Mouse (Mus musculus) forebrain, embryonic 16.5 days (tissue): Measurements from ENCODE around the gene Pir. TPM values are rescaled to one million over a fixed set of nuclear protein-coding genes. Genes with fewer than 3 reads are reported as not detected.

Source experiments
- ATAC-seq: fragments of 200-750 bp; cut with Nextera tagmentation; 2 replicates; pipeline ENCODE4 v1.8.0; 2017; ENCODE audit warnings: mild to moderate bottlenecking, moderate library complexity
- H3K27ac ChIP-seq: fragments of 300-500 bp; sonication (generic); 2 replicates; pipeline ENCODE4 v1.5.1; 2014; ENCODE audit warnings: low read length, control low read depth
- H3K27me3 ChIP-seq: fragments of 300-500 bp; sonication (generic); replicated peaks from 2 replicates; pipeline ENCODE4 v1.6.1; 2014; ENCODE audit warnings: low read length; ENCODE audit not compliant: control insufficient read depth, insufficient read depth
- H3K36me3 ChIP-seq: fragments of 300-500 bp; sonication (generic); 2 replicates; pipeline ENCODE4 v1.6.1; 2014; ENCODE audit not compliant: control insufficient read depth, insufficient read depth
- H3K4me1 ChIP-seq: fragments of 300-500 bp; sonication (generic); replicated peaks from 2 replicates; pipeline ENCODE4 v1.6.1; 2014; ENCODE audit warnings: low read length; ENCODE audit not compliant: control insufficient read depth, insufficient read depth
- H3K4me2 ChIP-seq: fragments of 300-500 bp; sonication (generic); 2 replicates; pipeline ENCODE4 v1.6.1; 2014; ENCODE audit warnings: mild to moderate bottlenecking, low read length, control low read depth
- H3K4me3 ChIP-seq: fragments of 300-500 bp; sonication (generic); replicated peaks from 2 replicates; pipeline ENCODE4 v1.5.1; 2014; ENCODE audit warnings: mild to moderate bottlenecking, low read length, control low read depth
- H3K9ac ChIP-seq: fragments of 300-500 bp; sonication (generic); replicated peaks from 2 replicates; pipeline ENCODE4 v1.6.1; 2014; ENCODE audit warnings: low read depth, low read length, control low read depth
- H3K9me3 ChIP-seq: fragments of 300-500 bp; sonication (generic); 2 replicates; pipeline ENCODE4 v1.6.1; 2016; ENCODE audit warnings: low read length; ENCODE audit not compliant: control insufficient read depth
- WGBS: fragments of 180-500 bp; shearing (Covaris S2); extraction: QIAGEN DNeasy Blood & Tissue Kit; methylation state at CpG from one replicate; pipeline ENCODE4 v1.1.7; 2014; 5-methylcytosine and 5-hydroxymethylcytosine counted together
- polyA plus RNA-seq: library from polyadenylated mRNA; unstranded; fragments of >200 nt; fragmentation: Nextera tagmentation; extraction: Ambion mirVana; gene quantifications from 2 replicates; pipeline ENCODE4 v1.2.1, GENCODE M21; 2015

Pir gene
- polyA plus RNA-seq, 1 experiment from 2014 or later: 3.1 TPM

DNA sequence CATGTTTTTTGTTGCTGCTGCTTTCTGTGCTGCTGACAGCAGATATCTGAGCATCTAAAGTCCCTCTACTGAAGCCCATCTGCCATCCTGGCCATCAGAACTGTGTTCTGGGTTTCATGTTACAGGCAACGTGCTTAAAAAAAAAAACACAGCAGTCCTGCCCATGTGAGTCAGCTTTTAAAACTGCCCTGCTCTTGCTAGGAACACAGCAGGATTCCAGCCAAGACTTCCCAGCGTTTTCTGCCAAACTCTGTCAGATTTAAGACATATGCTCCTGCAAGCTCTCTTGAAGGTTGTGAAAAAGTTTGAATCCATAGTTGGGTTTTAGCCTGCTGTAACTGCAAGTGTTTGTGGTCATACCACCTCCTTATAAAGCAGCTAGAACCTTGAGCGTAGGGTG is 103.9 kb downstream of the Pir start, which contains the start of gene Vegfd:
Gene Vegfd, plus strand, starts transcription at position 298 of the 400 bp plus-strand sequence.
- Histone ChIP-seq H3K4me2 (no peak within 1 kb of the TSS), H3K4me1 (no peaks in the 10 kb centered on the region), H3K9me3 (no peaks in the 10 kb centered on the region), H3K27ac (no peak within 1 kb of the TSS), H3K4me3 (no peak within 1 kb of the TSS), H3K27me3 (no peaks in the 10 kb centered on the region), H3K9ac (no peak within 1 kb of the TSS), H3K36me3 (no peaks in the 10 kb centered on the region)
- ATAC-seq: peak; percentile 72
- 41% methylated on average over 3 of the region's 3 CpGs for WGBS

- WGBS: 61% methylated on average over 5 of the region's 5 CpGs
- Histone ChIP-seq H3K9ac (no peak overlapping the region), H3K27me3 (no peaks in the 10 kb centered on the region), H3K27ac (no peak overlapping the region), H3K4me2 (no peak overlapping the region), H3K4me3 (no peak overlapping the region), H3K4me1 (no peaks in the 10 kb centered on the region), H3K36me3 (no peaks in the 10 kb centered on the region), H3K9me3 (no peaks in the 10 kb centered on the region)
- no peak for ATAC-seq
These were observed 105.4 kb downstream of the Pir start for GRCm38 (mm10) chrX:164374586-164374985.

GRCm38 (mm10) chrX:164379721-164380120 is 110.5 kb downstream of the Pir start:
- no peak overlapping the region for H3K27ac ChIP-seq
- ATAC-seq: no peak
- H3K4me3 ChIP-seq: no peak overlapping the region
- H3K4me1 ChIP-seq: no peaks in the 10 kb centered on the region
- no peaks in the 10 kb centered on the region for H3K9me3 ChIP-seq
- 92% methylated on average over 4 of the region's 4 CpGs for WGBS
- no peak overlapping the region for H3K9ac ChIP-seq
- H3K36me3 ChIP-seq: no peaks in the 10 kb centered on the region
- H3K4me2 ChIP-seq: no peak overlapping the region
- H3K27me3 ChIP-seq: no peaks in the 10 kb centered on the region

GRCm38 (mm10) chrX:164381618-164382408 is 112.6 kb downstream of the Pir start:
- 20% methylated on average over 21 of the region's 33 CpGs for WGBS
- no peaks in the 10 kb centered on the region for H3K9me3 ChIP-seq
- peak; percentile 97 for ATAC-seq

DNA sequence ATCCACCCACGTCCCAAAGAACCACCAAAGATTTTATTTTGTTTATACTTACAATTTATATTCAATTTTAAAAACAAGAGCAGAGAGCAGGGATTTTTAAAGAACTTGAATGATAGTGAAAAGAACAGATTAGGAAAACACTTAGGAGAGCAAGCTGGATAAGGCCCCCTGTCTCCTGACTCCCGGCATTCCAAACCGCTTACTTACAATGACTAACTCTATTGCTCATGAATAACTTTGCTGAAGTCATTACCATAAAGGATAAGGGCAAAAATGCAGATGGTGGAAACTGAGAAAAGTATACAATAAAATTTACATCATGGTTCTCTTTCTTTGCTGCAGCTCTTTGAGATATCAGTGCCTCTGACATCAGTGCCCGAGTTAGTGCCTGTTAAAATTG is 124.9 kb downstream of the Pir start:
- WGBS: 82% methylated on average over 4 of the region's 4 CpGs

More at GRCm38 (mm10) chrX:164381618-164382408, 112.6 kb downstream of the Pir start:
- H3K4me1 ChIP-seq: no peaks in the 10 kb centered on the region
- H3K36me3 ChIP-seq: no peaks in the 10 kb centered on the region
- H3K27me3 ChIP-seq: no peaks in the 10 kb centered on the region
- H3K9ac ChIP-seq: peak overlapping the region; percentile 39; the same call in 1 of the 2 replicates
- H3K4me3 ChIP-seq: peak overlapping the region; percentile 43
- H3K27ac ChIP-seq: no peak overlapping the region
- H3K4me2 ChIP-seq: peak overlapping the region; percentile 67

GRCm38 (mm10) chrX:164398456-164398855 is 129.3 kb downstream of the Pir start:
- no peak overlapping the region for H3K27ac ChIP-seq
- H3K4me1 ChIP-seq: no peaks in the 10 kb centered on the region
- 64% methylated on average over 3 of the region's 3 CpGs for WGBS
- H3K36me3 ChIP-seq: no peaks in the 10 kb centered on the region
- H3K4me3 ChIP-seq: no peak overlapping the region
- no peaks in the 10 kb centered on the region for H3K27me3 ChIP-seq
- H3K9me3 ChIP-seq: no peaks in the 10 kb centered on the region
- no peak overlapping the region for H3K4me2 ChIP-seq
- no peak overlapping the region for H3K9ac ChIP-seq
- ATAC-seq: peak; percentile 72

More for the DNA sequence above, 124.9 kb downstream of the Pir start:
- H3K4me3 ChIP-seq: no peak overlapping the region
- H3K36me3 ChIP-seq: no peaks in the 10 kb centered on the region
- no peak overlapping the region for H3K4me2 ChIP-seq
- H3K9ac ChIP-seq: no peak overlapping the region
- H3K4me1 ChIP-seq: no peaks in the 10 kb centered on the region
- no peak for ATAC-seq
- H3K27me3 ChIP-seq: no peaks in the 10 kb centered on the region
- H3K27ac ChIP-seq: no peak overlapping the region
- H3K9me3 ChIP-seq: no peaks in the 10 kb centered on the region

DNA sequence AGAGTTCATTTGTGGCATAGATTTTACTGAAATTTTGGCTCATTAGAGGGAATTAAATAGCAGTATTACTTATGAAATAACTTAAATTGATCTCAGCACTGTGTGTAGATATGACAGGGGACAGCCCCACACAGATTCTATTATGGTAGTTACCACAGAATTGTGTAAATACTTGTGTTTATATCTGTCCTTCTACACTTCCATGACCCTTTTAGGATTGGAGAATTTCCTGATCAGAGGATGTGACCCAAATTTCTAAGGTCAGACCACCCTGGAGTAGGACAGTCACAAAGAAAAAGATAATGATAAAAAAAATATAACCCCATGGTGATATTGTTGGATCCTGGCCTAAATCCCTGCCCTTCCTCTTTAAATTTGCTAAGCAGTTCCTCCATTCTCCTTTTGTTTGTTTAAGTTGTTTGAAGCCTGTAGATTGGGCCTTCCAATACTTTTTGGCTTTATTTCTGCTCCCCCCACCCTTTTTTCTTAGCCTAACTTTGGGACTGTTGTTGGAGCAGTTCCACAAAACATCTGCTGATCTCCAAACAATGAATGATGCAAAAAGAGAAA is 136.0 kb downstream of the Pir start:
- Histone ChIP-seq H3K4me2 (no peak overlapping the region), H3K9me3 (no peaks in the 10 kb centered on the region), H3K36me3 (no peaks in the 10 kb centered on the region), H3K4me1 (no peaks in the 10 kb centered on the region), H3K9ac (no peak overlapping the region), H3K27me3 (no peaks in the 10 kb centered on the region), H3K4me3 (no peak overlapping the region), H3K27ac (no peak overlapping the region)
- ATAC-seq: no peak

GRCm38 (mm10) chrX:164406133-164407022 is 137.2 kb downstream of the Pir start:
- Histone ChIP-seq H3K9me3 (no peaks in the 10 kb centered on the region), H3K4me3 (no peak overlapping the region), H3K4me1 (no peaks in the 10 kb centered on the region), H3K9ac (no peak overlapping the region), H3K27ac (no peak overlapping the region), H3K4me2 (no peak overlapping the region), H3K27me3 (no peaks in the 10 kb centered on the region), H3K36me3 (no peaks in the 10 kb centered on the region)
- 75% methylated on average over 9 of the region's 9 CpGs for WGBS
- ATAC-seq: no peak

DNA sequence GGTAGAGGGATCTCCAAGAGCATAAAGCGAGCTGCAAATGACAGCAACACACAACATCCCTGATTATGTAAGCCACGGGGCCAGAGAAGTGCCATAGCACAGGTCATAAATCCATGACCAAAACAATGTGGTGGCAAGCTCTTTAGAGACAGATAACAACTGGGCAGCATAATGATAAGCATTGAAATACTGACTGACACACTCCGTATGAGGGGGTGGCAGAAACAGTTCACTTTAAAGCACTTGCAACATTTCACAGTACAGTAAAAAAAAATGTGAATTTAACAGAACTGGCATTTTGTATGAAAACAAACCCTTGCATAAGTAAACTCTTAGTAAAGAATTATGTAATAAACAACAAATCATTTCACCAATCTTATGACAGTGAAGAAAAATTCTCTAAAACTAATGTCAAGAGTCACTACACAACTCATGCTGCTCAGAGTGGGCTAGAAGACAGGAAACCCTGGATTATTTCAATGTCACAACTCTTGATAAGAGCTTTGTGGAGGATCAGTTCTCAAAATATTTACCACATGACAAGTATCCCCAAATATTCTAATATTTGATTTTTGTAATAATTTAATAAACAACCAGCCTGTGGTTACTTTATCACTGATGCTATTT is 139.2 kb downstream of the Pir start:
- H3K9ac ChIP-seq: no peak overlapping the region
- no peak overlapping the region for H3K27ac ChIP-seq
- H3K36me3 ChIP-seq: no peaks in the 10 kb centered on the region
- ATAC-seq: no peak
- no peaks in the 10 kb centered on the region for H3K4me1 ChIP-seq
- no peak overlapping the region for H3K4me2 ChIP-seq
- no peaks in the 10 kb centered on the region for H3K27me3 ChIP-seq
- H3K9me3 ChIP-seq: no peaks in the 10 kb centered on the region
- WGBS: 88% methylated on average over 3 of the region's 3 CpGs
- no peak overlapping the region for H3K4me3 ChIP-seq
